Mouse (Mus musculus) T-helper 1 cell (primary cell): Measurements from ENCODE around the gene Gm3373.
"Not testable (repeated sequence)": the region's sequence is repeated elsewhere in the genome, so short reads cannot be mapped to it uniquely, and the experiment has no call there.

Experiments used
- in situ Hi-C: fragments of 300-600 bp; cut with MboI, MseI; formaldehyde crosslinking; loops from one replicate; pipeline ENCODE4 v1.15.1; 2025; ENCODE audit warnings: high pct_unique_total_duplicates

Gm3373 gene

DNA sequence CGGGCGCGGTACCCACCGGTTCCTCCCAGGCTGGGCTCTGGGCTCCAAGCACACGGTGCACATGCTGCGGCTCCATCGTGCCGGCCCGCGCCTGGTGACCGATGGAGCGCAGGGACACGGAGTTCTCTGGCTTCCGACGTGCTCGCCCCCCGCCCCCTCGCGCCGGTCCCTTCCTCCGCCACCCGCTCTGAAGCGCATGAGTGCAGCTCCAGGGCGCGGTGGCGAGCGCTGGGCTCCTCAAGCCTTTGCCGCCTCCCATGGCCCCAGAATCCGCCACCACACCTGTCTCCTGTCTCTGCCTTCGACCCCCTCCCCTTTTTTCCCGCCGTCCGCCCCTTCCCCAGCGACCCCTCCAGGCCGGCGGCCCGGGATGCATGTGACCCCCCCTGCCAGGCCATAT lies at the start of gene Gm3373:
TSS of gene Gm3373 (minus strand) at position 101 of the 400 bp plus-strand sequence.
- in situ Hi-C loops, result loop anchor here (10.0 to 25.0 kb wide), 2 partner anchors 354 to 1637 kb away; partner anchors contain the start of gene Gm3500

DNA sequence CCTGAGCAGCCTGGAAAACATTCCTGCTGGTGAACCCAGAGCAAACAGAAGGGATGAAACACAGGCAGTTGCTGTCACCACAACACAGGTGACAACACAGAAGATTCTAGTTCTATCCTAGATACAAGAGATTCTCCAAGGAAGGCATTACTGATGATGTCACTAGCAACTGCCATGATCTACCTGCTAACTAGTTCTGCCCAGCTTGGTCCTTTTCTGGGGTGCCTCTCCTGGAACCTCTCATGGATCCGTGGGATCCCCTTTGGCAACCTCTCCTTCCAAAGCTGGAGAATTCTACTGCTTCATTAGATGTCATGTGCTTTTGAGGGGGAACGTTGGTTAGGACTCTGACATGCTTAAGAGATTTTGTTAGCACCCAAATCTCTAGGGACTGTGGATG lies 54.0 kb downstream of the Gm3373 start, which contains the start of gene Gm9603:
TSS of gene Gm9603 (minus strand) at position 101 of the 400 bp plus-strand sequence.
- in situ Hi-C loops, result not testable (repeated sequence)
